Mouse (Mus musculus): Measurements from ENCODE around the gene Ddx5.

GRCm38 (mm10) chr11:106817808-106818207, 28.8 kb upstream of the Ddx5 start:
- no peak for TF ChIP-seq GATA1 (IDR thresholded peaks at IDR 0.05; ENCODE audit: borderline replicate concordance, low read length)
- TF ChIP-seq CTCF (IDR thresholded peaks at IDR 0.05; ENCODE audit: low read depth, low read length), result no peak

Measured in G1E (cell line).